Mouse (Mus musculus) right cerebral cortex, postnatal 4 days (tissue): ENCODE results near the gene Snd1.
"Not testable (repeated sequence)": the region's sequence is repeated elsewhere in the genome, so short reads cannot be mapped to it uniquely, and the experiment has no call there.

Experiments
- DNase-seq: peaks from one replicate; pipeline ENCODE4 v3.0.0-alpha.2; 2022

The Snd1 gene

DNA sequence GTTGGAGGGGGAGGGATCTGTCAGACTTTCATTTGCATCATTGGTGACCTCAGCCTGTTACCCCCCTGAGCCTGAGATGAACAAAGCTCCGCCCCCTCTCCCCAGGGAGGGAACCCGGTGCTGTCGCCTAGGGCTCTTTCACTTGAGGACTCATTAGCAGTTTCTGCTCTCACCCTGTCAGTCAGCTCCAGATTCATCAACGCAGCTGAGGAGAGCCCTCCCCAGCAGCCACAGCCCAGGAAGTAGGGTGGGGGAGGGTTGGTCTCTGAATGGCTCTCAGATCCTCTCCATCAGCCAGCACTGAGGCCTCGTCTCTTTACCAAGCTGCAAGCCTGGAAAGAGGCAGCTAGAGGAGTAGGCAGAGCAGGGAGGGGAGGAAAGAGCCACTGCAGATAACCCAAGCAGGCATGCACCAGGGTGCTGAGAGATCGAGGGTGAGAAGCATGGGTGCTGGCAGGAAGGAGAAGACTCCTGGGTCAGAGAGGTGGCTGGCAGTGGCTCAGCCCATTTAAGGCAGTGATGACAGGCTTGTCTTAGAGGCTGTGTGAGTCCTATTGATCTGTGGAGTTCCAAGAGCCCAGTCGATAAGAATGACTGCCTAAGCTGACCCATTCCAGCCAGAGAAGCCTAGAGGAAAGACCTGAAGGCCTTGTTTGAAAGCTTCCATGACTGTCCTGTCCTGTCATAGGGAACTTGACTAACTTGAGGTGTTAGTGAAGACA lies 403.2 kb downstream of the Snd1 start:
- DNase-seq = no peak

DNA sequence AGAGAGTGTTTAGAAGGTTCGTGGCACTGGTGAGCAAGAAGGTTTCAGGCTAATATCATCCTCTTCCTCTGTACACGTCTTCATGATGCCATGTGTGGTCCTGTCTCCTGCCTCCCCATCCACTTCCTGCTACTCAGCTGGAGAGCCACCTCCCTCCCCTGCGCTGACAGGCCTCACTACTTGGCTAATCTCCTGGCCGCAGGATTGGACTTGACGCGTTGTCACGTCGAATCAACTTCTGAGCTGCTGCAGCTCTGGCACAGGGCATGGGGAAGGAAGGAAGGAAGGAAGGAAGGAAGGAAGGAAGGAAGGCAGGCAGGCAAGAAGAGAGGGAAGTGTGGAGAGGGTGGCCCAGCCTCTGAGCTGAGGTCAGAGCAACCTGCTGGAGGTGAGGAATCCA lies 404.4 kb downstream of the Snd1 start:
- no peak for DNase-seq

DNA sequence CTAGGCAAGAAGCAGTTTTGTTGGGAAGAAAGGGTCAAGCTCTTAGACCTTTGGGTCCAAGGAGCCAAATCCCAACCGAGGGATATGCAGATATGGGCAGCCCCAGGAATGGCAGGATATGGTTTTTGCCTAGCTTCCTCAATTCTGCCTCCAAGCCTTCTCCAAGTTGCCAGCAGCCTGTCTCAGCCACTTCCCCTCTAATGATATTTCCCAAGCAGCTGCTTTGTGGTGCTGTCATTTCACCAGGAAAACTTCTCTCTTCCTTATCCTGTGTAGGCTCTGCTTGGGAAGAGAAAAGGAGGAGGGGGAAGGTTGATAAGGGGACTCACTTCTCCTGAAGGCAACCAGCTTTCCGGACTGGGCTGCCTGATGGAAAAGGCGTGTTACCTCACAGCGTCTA lies 406.0 kb downstream of the Snd1 start:
- DNase-seq = no peak

DNA sequence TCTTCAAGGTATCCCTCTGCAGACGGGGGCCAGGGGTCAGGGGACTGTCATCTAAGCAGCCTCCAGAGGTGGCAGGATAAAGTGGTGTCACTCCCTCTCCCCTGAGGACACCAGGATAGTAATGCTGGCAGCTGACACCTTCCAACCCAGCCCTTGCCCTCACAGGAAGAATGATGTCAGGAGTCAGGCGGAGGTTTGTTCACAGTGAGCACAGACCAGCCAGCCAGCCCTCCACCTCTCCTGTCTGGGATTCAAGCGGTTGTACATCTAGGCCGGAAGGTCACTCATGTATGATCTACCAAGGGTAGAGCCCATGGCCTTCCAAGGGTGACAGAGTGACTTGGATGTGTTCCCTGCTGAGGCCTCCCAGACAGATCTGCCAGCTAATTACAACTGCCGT lies 408.6 kb downstream of the Snd1 start:
- no peak for DNase-seq

DNA sequence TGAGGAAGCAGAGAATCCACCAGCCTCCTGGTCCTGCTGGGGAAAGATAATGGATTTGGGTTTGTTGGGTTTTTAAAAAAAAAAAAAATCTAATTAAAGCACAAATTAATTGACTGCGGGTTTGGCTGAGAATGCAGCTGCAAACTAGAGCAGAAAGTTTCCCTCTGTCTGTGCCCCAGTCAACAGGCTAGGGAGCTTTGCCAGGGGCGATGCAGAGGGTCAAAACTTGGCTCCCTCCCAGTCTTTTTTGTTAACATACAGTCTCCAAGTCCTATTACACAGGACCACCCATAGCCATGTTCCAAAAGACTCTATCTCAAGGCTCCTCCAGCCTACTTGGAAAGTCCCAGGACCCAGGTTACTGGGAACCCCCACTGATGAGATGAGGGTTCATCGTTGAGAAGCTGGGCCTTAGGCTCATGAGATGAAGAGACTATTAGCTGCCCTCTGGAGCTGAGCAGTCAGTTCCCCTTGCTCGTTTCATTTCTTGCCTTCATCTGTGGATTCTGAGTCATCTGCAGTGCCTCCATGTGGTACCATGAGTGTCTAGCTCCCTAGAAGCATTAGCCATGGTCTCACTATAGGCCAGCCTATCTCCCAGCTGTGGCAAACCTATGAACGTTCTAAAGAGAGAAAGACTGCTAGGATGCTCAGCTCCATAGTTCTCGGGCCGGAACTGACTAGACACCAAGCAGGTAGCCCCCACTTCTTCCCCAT lies 411.9 kb downstream of the Snd1 start:
- DNase-seq = no peak

DNA sequence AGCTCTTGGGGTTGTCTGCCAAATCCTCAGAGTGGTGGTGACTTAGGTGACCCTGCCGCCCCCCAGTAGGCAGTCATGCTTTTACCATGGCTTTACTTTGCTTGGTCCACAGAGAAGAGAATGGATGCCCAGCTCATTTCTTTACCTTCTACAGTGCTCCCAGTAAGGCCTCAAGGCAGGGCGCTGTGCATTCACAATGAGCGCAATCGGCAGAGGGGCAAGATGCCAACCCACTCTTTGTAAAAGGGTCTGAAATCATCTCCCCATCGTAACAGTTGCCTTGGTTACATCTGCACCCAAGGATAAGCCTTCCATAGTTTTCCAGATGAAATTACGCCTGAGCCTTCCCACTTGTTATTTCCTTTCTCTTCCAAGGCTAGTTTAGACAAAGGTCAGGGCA lies 415.5 kb downstream of the Snd1 start:
- peak; percentile 74 for DNase-seq

DNA sequence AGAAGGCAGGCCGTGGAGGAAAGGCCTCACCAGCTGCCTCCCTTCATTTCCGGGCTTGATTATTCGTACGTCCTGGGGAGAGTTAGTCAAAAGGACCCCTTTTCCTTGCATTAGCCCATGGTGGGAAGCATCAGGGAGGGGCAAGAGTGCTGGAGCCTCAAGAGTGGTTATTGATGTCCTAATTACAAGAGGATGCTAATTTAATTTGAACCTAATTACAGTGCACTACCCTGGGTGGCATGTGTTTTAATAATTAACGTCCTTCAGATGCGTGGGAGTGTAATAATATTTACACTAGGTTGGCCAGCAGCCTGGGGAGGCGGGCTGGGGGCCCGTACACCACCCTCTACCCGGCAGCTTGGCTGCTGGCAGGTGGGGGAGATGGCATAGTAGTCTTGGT lies 416.5 kb downstream of the Snd1 start:
- DNase-seq = no peak

DNA sequence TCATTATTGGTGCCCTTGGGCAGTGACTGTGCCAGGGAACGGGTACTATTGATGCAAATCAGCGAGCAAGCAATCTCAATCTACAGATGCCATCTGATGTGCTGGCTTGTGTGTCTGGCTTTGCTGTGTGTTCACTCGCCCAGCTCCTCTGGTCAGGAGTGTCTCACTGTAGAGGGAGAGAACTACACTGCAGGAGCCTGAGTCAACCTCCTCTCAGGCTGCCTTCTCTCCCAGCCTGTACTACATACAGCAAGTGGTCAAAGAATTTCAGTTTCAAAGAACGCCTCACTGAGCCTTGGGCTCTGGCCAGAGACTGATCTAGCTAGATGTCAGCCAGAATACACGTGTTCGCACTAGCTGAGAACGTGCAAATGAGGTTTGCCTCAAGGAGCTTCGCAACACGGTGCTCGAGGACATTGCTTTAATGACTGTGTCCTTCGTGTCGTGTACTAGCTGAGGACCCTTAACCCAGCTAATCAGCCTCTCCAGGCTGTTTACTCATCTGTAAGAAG lies 420.1 kb downstream of the Snd1 start:
- no peak for DNase-seq

DNA sequence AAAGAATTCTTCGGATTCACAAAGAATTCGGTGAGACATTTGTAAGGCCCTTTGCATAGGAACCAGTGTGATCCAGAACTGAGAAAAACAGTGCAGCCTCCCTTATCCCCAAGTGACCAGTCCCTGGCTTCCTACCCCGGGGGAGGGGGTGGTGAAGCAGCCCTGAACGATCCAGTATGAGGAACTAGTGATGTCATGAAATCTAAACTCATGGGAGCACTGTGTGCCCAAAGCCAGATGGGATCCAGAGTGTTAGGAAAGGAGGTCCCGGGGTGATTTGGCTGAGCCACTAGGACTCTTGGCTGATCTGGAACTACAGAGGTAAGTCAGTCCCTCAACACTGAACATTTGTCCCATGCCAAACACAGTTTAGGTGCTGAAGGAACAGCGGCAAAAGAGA lies 420.8 kb downstream of the Snd1 start:
- DNase-seq = no peak

DNA sequence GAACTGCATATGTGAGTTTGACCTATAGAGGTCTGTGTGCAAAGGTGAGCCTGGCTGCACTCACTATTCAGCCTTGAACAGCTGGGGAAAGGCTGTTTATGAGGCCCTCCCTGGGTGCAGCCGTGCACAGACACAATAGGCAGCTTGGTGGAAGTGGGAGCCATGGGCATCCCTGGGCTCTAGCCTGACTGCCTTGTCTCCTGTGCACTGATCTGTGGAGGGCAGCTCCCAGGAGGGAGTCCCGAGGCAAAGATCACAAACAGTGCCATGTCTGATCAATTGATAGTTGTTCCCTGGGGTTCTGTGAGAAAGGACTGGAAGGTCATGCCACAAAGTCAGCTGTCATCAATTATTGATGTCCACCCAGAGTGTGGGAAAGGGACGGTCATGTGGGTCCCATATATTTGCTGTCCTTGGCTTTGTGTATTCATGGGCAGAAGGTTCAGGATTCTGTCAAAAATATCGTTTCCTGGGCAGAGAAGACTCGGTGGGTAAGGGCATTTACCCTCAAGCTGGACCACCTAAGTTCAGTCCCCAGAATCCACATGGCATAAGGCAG lies 421.9 kb downstream of the Snd1 start:
- no peak for DNase-seq

DNA sequence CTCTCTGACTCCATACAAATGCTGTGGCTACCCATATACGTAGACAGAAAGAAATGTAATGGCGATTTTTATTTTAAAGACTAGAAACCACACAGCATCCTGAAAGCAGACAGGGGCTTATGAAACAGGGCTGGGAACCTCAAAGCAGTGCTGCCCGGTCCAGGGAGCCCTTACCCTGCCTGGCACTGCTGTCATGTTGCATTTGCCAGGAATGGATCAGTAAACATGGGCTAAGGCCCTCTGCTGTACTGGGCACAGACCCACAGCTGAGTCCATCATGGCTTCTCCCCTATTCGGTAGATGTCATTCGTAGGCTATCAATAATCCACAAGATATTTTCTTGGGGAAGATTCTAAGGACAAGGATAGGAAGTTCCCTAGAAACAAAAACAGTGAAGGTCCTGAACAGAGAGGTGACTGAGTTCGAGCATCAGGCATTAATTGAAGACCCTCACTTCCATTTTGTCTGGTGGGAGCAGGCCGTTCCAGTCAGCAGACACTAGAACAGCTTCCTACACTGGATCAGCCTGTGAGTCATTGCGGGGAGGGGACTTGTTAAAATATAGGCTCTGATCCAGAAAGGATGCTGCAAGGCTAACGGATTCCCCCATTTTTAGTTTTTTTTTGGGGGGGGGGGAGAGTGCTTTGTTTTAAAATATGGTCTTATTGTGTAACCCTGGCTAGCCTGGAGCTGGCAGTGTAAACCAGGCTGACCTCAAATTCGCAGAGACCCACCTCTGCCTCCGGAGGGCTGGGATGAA lies 422.6 kb downstream of the Snd1 start:
- DNase-seq = no peak

DNA sequence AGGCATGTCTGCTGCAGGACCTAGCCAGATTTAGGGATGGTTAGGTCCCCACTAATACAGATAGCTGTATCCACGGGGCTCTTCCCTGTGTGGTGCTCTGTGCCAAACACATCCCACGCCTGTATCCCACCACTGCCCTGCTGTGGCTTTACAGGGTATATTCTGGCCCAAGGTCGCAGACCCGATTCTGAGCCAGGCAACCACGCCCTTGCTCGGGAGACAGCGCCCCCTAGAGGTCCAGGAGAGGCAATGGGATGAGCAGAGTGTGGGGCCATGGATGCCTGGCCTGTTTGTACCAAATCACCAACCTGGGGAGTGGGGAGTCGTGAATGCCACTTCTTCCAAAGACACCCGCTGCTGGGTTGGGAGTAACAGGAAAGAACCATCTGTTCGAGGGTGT lies 423.9 kb downstream of the Snd1 start:
- peak; percentile 51 for DNase-seq

DNA sequence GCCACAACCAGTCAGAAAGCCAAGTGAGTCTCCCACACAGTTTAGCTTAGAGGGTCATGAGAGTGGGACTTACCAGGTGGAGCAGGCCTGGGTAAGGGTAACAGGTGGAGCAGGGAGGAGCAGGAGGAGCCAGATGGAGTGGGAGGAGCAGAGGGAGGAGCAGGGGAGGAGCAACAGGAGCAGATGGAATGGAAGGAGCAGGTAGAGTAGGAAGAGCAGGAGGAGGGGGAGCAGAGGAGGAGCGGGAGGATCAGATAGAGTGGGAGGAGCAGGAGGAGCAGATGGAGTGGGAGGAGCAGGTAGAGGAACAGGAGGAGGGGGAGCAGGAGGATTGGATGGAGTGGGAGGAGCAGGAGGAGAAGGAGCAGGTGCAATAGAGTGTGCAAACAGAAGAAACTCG lies 427.6 kb downstream of the Snd1 start:
- DNase-seq = no peak

DNA sequence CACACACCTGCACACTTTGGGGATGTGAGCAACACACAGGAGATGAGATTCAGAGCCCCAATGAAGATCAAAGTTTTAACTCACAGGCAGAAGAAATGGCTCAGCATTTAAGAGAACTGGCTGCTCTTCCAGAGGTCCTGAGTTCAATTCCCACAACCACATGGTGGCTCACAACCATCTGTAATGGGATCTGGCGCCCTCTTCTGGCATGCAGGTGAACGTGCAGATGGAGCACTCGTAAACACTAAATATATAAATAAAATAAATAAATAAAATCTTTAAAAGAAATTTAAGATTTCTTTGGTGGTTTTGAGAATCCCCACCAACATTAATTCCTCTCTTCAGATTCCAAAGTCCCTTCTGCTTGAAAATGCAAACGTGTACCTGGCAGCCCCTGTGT lies 429.5 kb downstream of the Snd1 start:
- DNase-seq = no peak

DNA sequence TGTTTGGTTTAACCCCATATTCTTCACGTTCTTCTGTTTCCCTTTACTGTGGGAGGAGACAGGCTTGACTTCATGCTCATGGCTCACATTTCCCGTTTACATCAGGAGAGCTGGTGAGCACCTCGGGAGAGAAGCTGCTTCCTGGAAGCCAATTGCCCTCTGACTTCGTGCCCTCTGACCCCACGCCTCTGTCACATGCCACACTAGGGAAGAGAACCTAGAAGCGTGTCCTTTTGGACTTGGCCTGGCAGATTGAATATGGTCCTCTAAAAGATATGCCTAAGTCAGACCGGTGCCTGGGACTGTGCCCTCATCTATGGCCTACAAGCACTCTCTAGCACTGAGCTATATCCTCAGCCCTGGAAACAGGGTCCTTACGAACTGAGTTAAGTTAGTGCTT lies 430.4 kb downstream of the Snd1 start:
- no peak for DNase-seq

DNA sequence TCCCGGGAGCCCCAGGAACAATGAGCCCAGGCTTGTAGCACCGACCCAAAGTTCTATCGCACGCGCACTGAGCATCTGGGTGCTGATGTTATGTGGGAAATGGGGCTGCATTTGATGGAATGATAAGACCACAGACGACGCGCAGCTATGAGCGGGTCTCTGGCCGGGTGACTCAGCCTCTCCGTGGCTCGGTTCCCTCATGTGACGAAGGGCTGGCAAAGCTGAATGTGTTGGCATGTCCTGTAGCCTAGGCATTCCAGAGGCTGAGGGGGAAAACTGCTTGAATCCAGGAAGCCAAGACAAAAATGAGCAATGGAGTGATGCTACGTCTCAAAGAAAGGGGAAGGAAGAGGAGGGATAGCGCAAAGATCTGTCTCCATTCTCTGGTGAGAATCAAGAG lies 434.9 kb downstream of the Snd1 start:
- no peak for DNase-seq

DNA sequence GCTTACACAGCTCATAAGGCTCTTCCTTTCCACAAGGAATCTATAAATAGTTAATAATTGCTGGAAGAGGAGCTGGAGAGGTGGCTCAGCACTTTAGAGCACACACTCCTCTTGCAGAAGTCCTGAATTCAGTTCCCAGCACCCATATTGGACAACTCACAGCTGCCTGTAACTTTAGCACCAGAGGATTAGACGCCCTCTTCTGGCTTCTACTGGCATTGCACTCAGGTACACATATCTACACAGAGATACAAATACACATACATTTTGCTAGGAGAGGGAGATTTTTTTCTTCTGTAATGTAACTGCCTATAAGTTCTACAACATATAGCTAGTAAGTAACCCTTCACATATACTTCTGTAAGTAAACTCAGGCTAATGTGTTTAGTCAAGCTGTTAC lies 440.0 kb downstream of the Snd1 start:
- no peak for DNase-seq

DNA sequence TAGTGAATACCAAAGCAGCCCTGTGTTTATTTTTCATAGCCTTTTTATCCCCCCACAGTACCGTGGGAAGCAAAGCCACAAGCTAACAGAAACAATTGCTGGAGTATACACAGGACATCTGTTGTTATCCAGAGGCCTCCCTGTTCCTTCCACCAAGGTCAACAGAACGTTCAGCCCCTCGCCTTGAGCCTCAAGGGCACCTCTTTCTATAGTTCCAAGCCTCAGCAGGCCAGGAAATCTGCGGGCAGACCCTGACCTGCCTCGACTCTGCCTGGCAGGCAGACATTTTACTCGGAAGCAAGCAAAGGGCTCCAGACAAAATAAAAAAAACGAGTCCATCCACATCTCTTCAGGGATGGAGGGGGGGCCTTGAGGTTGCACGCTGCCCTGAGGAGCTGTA lies 441.7 kb downstream of the Snd1 start:
- no peak for DNase-seq

DNA sequence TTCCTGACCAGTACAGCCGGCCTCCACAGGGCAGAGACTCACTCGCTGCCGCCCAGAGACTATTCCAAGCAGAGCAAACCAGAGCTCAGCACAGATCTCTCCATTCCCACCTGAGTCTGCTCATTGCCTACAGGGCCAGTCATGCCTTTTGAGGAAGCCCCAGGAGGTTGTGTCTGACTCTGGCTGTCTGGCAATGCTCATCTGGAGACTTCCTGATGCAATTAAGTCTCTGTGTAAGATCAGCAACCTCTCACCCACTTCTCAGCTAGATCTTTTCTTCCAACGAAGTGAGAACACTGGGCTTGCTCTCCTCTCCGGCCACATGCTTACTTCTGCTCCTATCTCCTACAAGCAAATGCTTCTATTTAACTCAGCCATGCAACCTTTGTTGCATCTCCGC lies 444.4 kb downstream of the Snd1 start:
- DNase-seq = no peak

DNA sequence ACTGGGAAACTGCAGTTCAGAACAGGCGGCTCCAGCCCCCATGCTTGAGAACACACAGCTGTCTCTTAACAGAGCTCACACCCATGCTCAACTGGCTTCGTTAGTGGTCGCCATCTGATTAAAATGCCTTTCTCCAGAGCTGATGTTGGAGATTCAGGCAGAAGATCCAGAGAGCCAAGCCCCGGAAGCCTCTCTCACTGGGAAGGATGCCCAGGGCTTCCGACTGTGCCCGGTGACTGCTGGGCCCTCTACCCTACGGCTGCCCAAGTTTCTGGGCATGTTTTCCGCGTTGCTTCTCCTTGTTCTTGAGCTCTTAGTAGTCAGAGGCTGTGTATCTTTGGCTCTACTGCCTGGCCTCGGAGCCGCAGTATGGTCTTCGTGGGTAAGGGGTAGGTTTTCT lies 447.4 kb downstream of the Snd1 start:
- no peak for DNase-seq

DNA sequence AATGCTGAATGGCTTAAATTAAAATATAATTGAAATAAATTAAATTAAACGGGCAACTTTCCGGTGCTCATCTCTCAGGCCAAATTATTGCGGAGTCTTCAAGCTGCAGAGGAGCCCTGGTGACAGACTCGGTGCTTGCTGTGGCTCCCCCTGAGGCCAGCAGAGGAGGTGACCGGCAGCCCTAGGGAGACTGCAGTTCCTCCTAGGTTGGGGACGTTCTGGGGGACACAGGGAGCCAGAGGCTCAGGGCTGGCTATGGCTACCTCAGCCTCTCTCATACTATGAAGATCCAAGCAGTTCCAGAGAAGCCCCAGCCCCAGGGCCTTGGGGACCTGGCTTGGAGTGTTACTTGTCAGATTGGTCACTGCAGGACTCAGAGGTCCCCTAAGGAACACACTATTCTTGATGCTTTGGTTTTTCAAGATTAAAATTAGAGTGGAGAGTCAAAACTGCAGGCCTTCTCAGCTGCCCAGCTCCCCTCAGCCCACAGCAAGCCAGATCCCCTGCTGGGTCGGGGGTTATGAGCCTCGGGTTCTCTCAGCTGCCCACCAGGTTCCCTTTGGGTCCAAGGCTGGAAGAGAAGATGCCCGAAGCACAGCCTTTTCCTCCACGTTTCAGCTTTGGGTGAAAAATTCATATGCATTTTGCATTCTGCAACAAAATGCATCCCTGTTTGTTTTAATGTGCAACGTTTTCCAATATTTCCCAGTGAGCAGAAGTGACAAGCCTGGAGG lies 448.3 kb downstream of the Snd1 start:
- no peak for DNase-seq

DNA sequence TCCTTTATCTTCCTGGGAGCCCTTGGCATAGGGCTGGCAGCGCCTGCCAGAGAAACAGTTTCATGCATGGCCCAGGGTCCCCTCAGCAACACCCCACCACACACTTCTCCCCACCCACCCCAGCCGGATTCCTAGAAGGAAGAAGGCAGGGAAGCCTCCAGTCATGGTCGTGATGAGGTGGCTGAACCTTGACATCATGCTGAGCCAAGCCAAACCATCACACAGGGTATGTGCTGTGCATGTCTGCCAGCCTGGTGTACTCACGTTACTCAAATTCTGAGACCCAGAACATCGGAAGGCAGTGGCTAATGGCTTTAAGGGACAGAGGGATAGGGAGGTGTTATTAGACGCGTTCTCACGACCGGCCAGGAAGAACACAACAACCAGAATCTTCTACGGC lies 448.9 kb downstream of the Snd1 start:
- no peak for DNase-seq

DNA sequence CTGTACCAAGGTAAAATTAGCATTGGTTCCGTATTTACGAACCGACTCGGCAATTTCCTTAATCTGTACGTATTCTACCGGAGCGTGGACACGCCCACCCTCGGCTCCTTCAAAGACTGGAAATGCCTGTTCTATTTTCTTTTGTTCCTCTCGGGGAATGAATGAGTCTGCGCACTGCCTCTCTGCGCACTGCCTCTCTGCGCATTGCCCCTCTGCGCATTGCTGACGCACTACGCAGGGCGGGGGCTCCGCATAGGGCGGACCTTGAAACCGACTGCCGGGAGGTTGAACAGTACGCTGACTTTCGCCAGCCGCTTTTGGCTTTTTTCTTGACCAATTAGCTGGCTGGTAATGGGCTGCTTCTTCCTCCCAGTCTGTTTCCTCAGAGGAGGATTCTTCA lies 453.0 kb downstream of the Snd1 start:
- not testable (repeated sequence) for DNase-seq
